8 mouse cellular contexts compared by ENCODE assay signal in genomic region chr11:49271334-49271733, GRCm38 (mm10). TPM values are rescaled to one million over a fixed set of nuclear protein-coding genes. Genes with fewer than 3 reads are reported as not detected.
DNase-seq lines count a peak whose midpoint lies in the region; ATAC-seq and TF ChIP-seq lines count a peak whose summit lies in the region.

No protein-coding gene starts in this region.

- peaks cover 10% of the 10 kb centered on the region for H3K36me3 ChIP-seq in G1E (replicated peaks)
- no peaks in the 10 kb centered on the region for H3K36me3 ChIP-seq in lung, postnatal 0 days (ENCODE audit: insufficient read depth, low read length)

- no peaks in the 10 kb centered on the region for H3K9me3 ChIP-seq in G1E (replicated peaks)
- no peaks in the 10 kb centered on the region for H3K9me3 ChIP-seq in lung, postnatal 0 days (ENCODE audit: low read length)

- 27% methylated on average over 7 of the region's 7 CpGs for WGBS in lung, postnatal 0 days

- no peaks in the 10 kb centered on the region for H3K4me1 ChIP-seq in G1E (ENCODE audit: insufficient read depth, low read depth, low read length)
- H3K4me1 ChIP-seq in lung, postnatal 0 days (ENCODE audit: insufficient read depth, low read depth, low read length): no peaks in the 10 kb centered on the region

- no peak for TF ChIP-seq EP300 in lung, postnatal 0 days (IDR thresholded peaks at IDR 0.05)

- H3K4me2 ChIP-seq in lung, postnatal 0 days (replicated peaks; ENCODE audit: low read depth, low read length): no peak overlapping the region

- peaks cover 12% of the 10 kb centered on the region for H3K27me3 ChIP-seq in G1E (ENCODE audit: insufficient read depth, low read length)
- H3K27me3 ChIP-seq in lung, postnatal 0 days (replicated peaks; ENCODE audit: insufficient read depth, low read length): no peaks in the 10 kb centered on the region

- H3K4me3 ChIP-seq in layer of hippocampus, adult 2 months: no peak overlapping the region
- no peak overlapping the region for H3K4me3 ChIP-seq in G1E (ENCODE audit: low read depth, low read length)
- no peak overlapping the region for H3K4me3 ChIP-seq in lung, postnatal 0 days (ENCODE audit: low read depth, low read length)

- H3K27ac ChIP-seq in layer of hippocampus, adult 2 months: no peak overlapping the region
- H3K27ac ChIP-seq in lung, postnatal 0 days (ENCODE audit: low read length): no peak overlapping the region

- peak in 1 of 2 experiments; percentile 60 for DNase-seq in layer of hippocampus, adult 2 months (ENCODE audit: low spot score in 2 of 2)
- DNase-seq in layer of hippocampus, adult 9-11 months: no peak
- peak; percentile 42 for DNase-seq in G1E (ENCODE audit: low spot score)
- DNase-seq in c-Kit-positive CD71-positive TER-119-negative erythroid progenitor cells, embryonic 14.5 days (ENCODE audit: low read depth): peak; percentile 42
- peak; percentile 87 for DNase-seq in lung, postnatal 0 days (ENCODE audit: low spot score)
- peak; percentile 45 for DNase-seq in skeletal muscle tissue, adult 2 months (ENCODE audit: low read depth, low spot score)
- DNase-seq in gastrocnemius, postnatal 25 days: no peak

- ATAC-seq in G1E (ENCODE audit: extremely low read depth, insufficient number of reproducible peaks, low FRiP score, poor library complexity, severe bottlenecking): no peak; the same call in 1 of the 2 replicates
- ATAC-seq in granulocyte monocyte progenitor cell, adult 5-6 weeks (replicated peaks; ENCODE audit: poor library complexity, severe bottlenecking): peak; percentile 78
- peak; percentile 25 for ATAC-seq in lung, postnatal 0 days

- peak; percentile 85 for TF ChIP-seq CTCF in layer of hippocampus, adult 2 months (conservative IDR thresholded peaks at IDR 0.05)
- peak; percentile 41; the same call in 1 of the 2 replicates for TF ChIP-seq CTCF in G1E (IDR thresholded peaks at IDR 0.05; ENCODE audit: low read depth, low read length)
- TF ChIP-seq CTCF in lung, postnatal 0 days (IDR thresholded peaks at IDR 0.05): peak; percentile 84

- H3K9ac ChIP-seq in lung, postnatal 0 days (replicated peaks; ENCODE audit: low read depth): no peak overlapping the region

RNA-seq across cellular contexts. Expression of gene Olfr1393, which starts 6.8 kb away (rescaled TPM):
- total RNA-seq in layer of hippocampus, adult 2 months (2021): not detected
- not detected in 2 replicates for total RNA-seq in G1E (2014; fragmentation: Nextera tagmentation)
- total RNA-seq in G1E (2017): 0.35 and 0.55 TPM in 2 replicates
- polyA plus RNA-seq in G1E (2012): not detected in 2 replicates
- total RNA-seq in granulocyte monocyte progenitor cell, adult 5-6 weeks (2014; fragmentation: Nextera tagmentation): not detected in 2 replicates
- total RNA-seq in granulocyte monocyte progenitor cell, adult 5-6 weeks (2017): not detected in 2 replicates
- not detected in 2 replicates for polyA plus RNA-seq in lung, postnatal 0 days (2015; fragmentation: Nextera tagmentation; extraction: Ambion mirVana)
- total RNA-seq in gastrocnemius, postnatal 25 days (2021): under 1 TPM in 1 of 2 experiments, not detected in 1; 0.08 TPM

RNA-seq across cellular contexts. Expression of gene Olfr1392, which starts 13.7 kb away (rescaled TPM):
- total RNA-seq in layer of hippocampus, adult 2 months (2021): not detected
- total RNA-seq in G1E (2014; fragmentation: Nextera tagmentation): 0.44 TPM in 1 of 2 replicates, not detected in the other
- 0.11 and 0.12 TPM in 2 replicates for total RNA-seq in G1E (2017)
- not detected in 2 replicates for polyA plus RNA-seq in G1E (2012)
- total RNA-seq in granulocyte monocyte progenitor cell, adult 5-6 weeks (2014; fragmentation: Nextera tagmentation): not detected in 2 replicates
- total RNA-seq in granulocyte monocyte progenitor cell, adult 5-6 weeks (2017): not detected in 2 replicates
- 0.05 TPM in 1 of 2 replicates, not detected in the other for polyA plus RNA-seq in lung, postnatal 0 days (2015; fragmentation: Nextera tagmentation; extraction: Ambion mirVana)
- total RNA-seq in gastrocnemius, postnatal 25 days (2021): not detected

RNA-seq across cellular contexts. Expression of gene Mgat1, which starts 27.3 kb away (rescaled TPM):
- 10 to 100 TPM; 62.1 to 64.3 TPM for total RNA-seq in layer of hippocampus, adult 2 months (2021)
- 18.2 and 20.0 TPM in 2 replicates for total RNA-seq in G1E (2014; fragmentation: Nextera tagmentation)
- total RNA-seq in G1E (2017): 26.1 and 28.9 TPM in 2 replicates
- 34.8 and 36.9 TPM in 2 replicates for polyA plus RNA-seq in G1E (2012)
- total RNA-seq in granulocyte monocyte progenitor cell, adult 5-6 weeks (2014; fragmentation: Nextera tagmentation): 44.1 and 74.5 TPM in 2 replicates
- 51.6 and 59.4 TPM in 2 replicates for total RNA-seq in granulocyte monocyte progenitor cell, adult 5-6 weeks (2017)
- polyA plus RNA-seq in lung, postnatal 0 days (2015; fragmentation: Nextera tagmentation; extraction: Ambion mirVana): 90.2 and 94.5 TPM in 2 replicates
- 10 to 100 TPM; 33.7 to 33.9 TPM for total RNA-seq in gastrocnemius, postnatal 25 days (2021)

RNA-seq across cellular contexts. Expression of gene Olfr10, which starts 33.2 kb away (rescaled TPM):
- total RNA-seq in layer of hippocampus, adult 2 months (2021): not detected
- total RNA-seq in G1E (2014; fragmentation: Nextera tagmentation): not detected in 2 replicates
- 0.11 TPM in 1 of 2 replicates, not detected in the other for total RNA-seq in G1E (2017)
- not detected in 2 replicates for polyA plus RNA-seq in G1E (2012)
- not detected in 2 replicates for total RNA-seq in granulocyte monocyte progenitor cell, adult 5-6 weeks (2014; fragmentation: Nextera tagmentation)
- total RNA-seq in granulocyte monocyte progenitor cell, adult 5-6 weeks (2017): not detected in 2 replicates
- not detected in 2 replicates for polyA plus RNA-seq in lung, postnatal 0 days (2015; fragmentation: Nextera tagmentation; extraction: Ambion mirVana)
- not detected for total RNA-seq in gastrocnemius, postnatal 25 days (2021)

RNA-seq across cellular contexts. Expression of gene Olfr1391, which starts 51.2 kb away (rescaled TPM):
- total RNA-seq in layer of hippocampus, adult 2 months (2021): not detected
- not detected in 2 replicates for total RNA-seq in G1E (2014; fragmentation: Nextera tagmentation)
- 0.16 TPM in 1 of 2 replicates, not detected in the other for total RNA-seq in G1E (2017)
- polyA plus RNA-seq in G1E (2012): not detected in 2 replicates
- not detected in 2 replicates for total RNA-seq in granulocyte monocyte progenitor cell, adult 5-6 weeks (2014; fragmentation: Nextera tagmentation)
- total RNA-seq in granulocyte monocyte progenitor cell, adult 5-6 weeks (2017): not detected in 2 replicates
- polyA plus RNA-seq in lung, postnatal 0 days (2015; fragmentation: Nextera tagmentation; extraction: Ambion mirVana): not detected in 2 replicates
- total RNA-seq in gastrocnemius, postnatal 25 days (2021): not detected

Comparison
In these comparisons a context has a peak if more than half of its experiments do, and no peak if none do; other contexts are left out.
1. DNase-seq: peak in G1E (single experiment), c-Kit-positive CD71-positive TER-119-negative erythroid progenitor cells, embryonic 14.5 days (single experiment), lung, postnatal 0 days (single experiment) and skeletal muscle tissue, adult 2 months (single experiment); none in layer of hippocampus, adult 9-11 months (single experiment) and gastrocnemius, postnatal 25 days (single experiment).
2. Peak in every context shown above with its lines, with median percentiles within 50 percentile points of each other: CTCF ChIP-seq.